ENCODE assay signal across 8 mouse cellular contexts in genomic region chr7:16875326-16875725, GRCm38 (mm10). TPM values are rescaled to one million over a fixed set of nuclear protein-coding genes. Genes with fewer than 3 reads are reported as not detected.
A peak's percentile ranks its signal among the peaks of the same experiment; 100 is the strongest.
DNase-seq lines count a peak whose midpoint lies in the region; ATAC-seq lines count a peak whose summit lies in the region.

No protein-coding gene starts in this region.

- H3K4me2 ChIP-seq in limb, embryonic 12.5 days, result peak overlapping the region; percentile 83
- peak overlapping the region; percentile 88 for H3K4me2 ChIP-seq in stomach, embryonic 15.5 days

- H3K4me3 ChIP-seq in megakaryocyte, embryonic 14.5 days (replicated peaks), result peak overlapping the region; percentile 95
- peak overlapping the region; percentile 88 for H3K4me3 ChIP-seq in limb, embryonic 12.5 days (replicated peaks)
- peak overlapping the region; percentile 78 for H3K4me3 ChIP-seq in stomach, embryonic 15.5 days (replicated peaks)

- peaks cover 45% of the 10 kb centered on the region for H3K4me1 ChIP-seq in megakaryocyte, embryonic 14.5 days
- peaks cover 27% of the 10 kb centered on the region for H3K4me1 ChIP-seq in limb, embryonic 12.5 days (replicated peaks)
- H3K4me1 ChIP-seq in stomach, embryonic 15.5 days, result peaks cover 22% of the 10 kb centered on the region

- WGBS in limb, embryonic 12.5 days, result 0% methylated on average over 32 of the region's 42 CpGs
- 0% methylated on average over 27 of the region's 42 CpGs for WGBS in stomach, embryonic 15.5 days

- peaks cover 26% of the 10 kb centered on the region for H3K36me3 ChIP-seq in megakaryocyte, embryonic 14.5 days (replicated peaks; ENCODE audit: low read length)
- H3K36me3 ChIP-seq in limb, embryonic 12.5 days, result peaks cover 32% of the 10 kb centered on the region
- H3K36me3 ChIP-seq in stomach, embryonic 15.5 days, result 0 out of 2 replicates have a peak, but pooled peaks cover 5% of the 10 kb centered on the region

- peak overlapping the region; percentile 92 for H3K9ac ChIP-seq in limb, embryonic 12.5 days (replicated peaks)
- H3K9ac ChIP-seq in stomach, embryonic 15.5 days, result peak overlapping the region; percentile 74

- no peak for DNase-seq in cerebellum, postnatal 36 days
- DNase-seq in left cerebral cortex, postnatal 25 days (ENCODE audit: low spot score in 2 of 2), result no peak
- DNase-seq in frontal cortex, postnatal 36 days (ENCODE audit: low spot score in 2 of 2), result no peak

- intact Hi-C loops in left cerebral cortex, postnatal 25 days (cut with DNase I), result no loop called here

- peak; percentile 26; the same call in 1 of the 2 replicates for ATAC-seq in cerebellum, adult (ENCODE audit: insufficient number of reproducible peaks, low FRiP score, low TSS enrichment)
- no peak for ATAC-seq in megakaryocyte, adult 5-6 weeks (ENCODE audit: poor library complexity, severe bottlenecking)
- no peak for ATAC-seq in limb, embryonic 12.5 days (ENCODE audit: insufficient number of reproducible peaks, insufficient read depth, low FRiP score, low TSS enrichment, low read depth)
- no peak; the same call in 1 of the 2 replicates for ATAC-seq in stomach, embryonic 15.5 days (ENCODE audit: insufficient read depth, low FRiP score, low read depth)

- H3K27ac ChIP-seq in limb, embryonic 12.5 days, result peak overlapping the region; percentile 96
- H3K27ac ChIP-seq in stomach, embryonic 15.5 days, result peak overlapping the region; percentile 79

- H3K27me3 ChIP-seq in megakaryocyte, embryonic 14.5 days (replicated peaks), result peaks cover 13% of the 10 kb centered on the region
- H3K27me3 ChIP-seq in limb, embryonic 12.5 days, result no peaks in the 10 kb centered on the region
- H3K27me3 ChIP-seq in stomach, embryonic 15.5 days (replicated peaks), result no peaks in the 10 kb centered on the region

- no peaks in the 10 kb centered on the region for H3K9me3 ChIP-seq in megakaryocyte, embryonic 14.5 days
- H3K9me3 ChIP-seq in limb, embryonic 12.5 days, result no peaks in the 10 kb centered on the region
- no peaks in the 10 kb centered on the region for H3K9me3 ChIP-seq in stomach, embryonic 15.5 days

RNA-seq across cellular contexts. Expression of gene Dact3, which starts 0.2 kb away (rescaled TPM):
- polyA plus RNA-seq in megakaryocyte, embryonic 14.5 days (2012; ENCODE audit: insufficient read depth, low replicate concordance), result 3.3 and 10.9 TPM in 2 replicates
- total RNA-seq in megakaryocyte, adult 5-6 weeks (2015), result 0.09 and 0.23 TPM in 2 replicates
- total RNA-seq in megakaryocyte, adult 5-6 weeks (2017), result 0.15 and 0.16 TPM in 2 replicates
- 9.8 and 12.5 TPM in 2 replicates for polyA plus RNA-seq in limb, embryonic 12.5 days (2016; fragmentation: Nextera tagmentation; extraction: Ambion mirVana)
- polyA plus RNA-seq in stomach, embryonic 15.5 days (2015; fragmentation: Nextera tagmentation; extraction: Ambion mirVana), result 3.9 and 4.6 TPM in 2 replicates
- 100 to 1,000 TPM; 176 to 184 TPM for total RNA-seq in left cerebral cortex, postnatal 25 days (2021)

RNA-seq across cellular contexts. Expression of gene Gng8, which starts 16.3 kb away (rescaled TPM):
- polyA plus RNA-seq in megakaryocyte, embryonic 14.5 days (2012; ENCODE audit: insufficient read depth, low replicate concordance), result not detected in 2 replicates
- total RNA-seq in megakaryocyte, adult 5-6 weeks (2015), result not detected in 2 replicates
- total RNA-seq in megakaryocyte, adult 5-6 weeks (2017), result 0.48 TPM in 1 of 2 replicates, not detected in the other
- 13.2 and 16.2 TPM in 2 replicates for polyA plus RNA-seq in limb, embryonic 12.5 days (2016; fragmentation: Nextera tagmentation; extraction: Ambion mirVana)
- 8.9 and 9.8 TPM in 2 replicates for polyA plus RNA-seq in stomach, embryonic 15.5 days (2015; fragmentation: Nextera tagmentation; extraction: Ambion mirVana)
- total RNA-seq in left cerebral cortex, postnatal 25 days (2021), result 1 to 10 TPM; 2.5 to 4.0 TPM

RNA-seq across cellular contexts. Expression of gene Ptgir, which starts 31.0 kb away (rescaled TPM):
- 56.9 and 66.7 TPM in 2 replicates for polyA plus RNA-seq in megakaryocyte, embryonic 14.5 days (2012; ENCODE audit: insufficient read depth, low replicate concordance)
- total RNA-seq in megakaryocyte, adult 5-6 weeks (2015), result 16.0 and 18.1 TPM in 2 replicates
- 14.5 and 16.6 TPM in 2 replicates for total RNA-seq in megakaryocyte, adult 5-6 weeks (2017)
- 0.96 and 1.1 TPM in 2 replicates for polyA plus RNA-seq in limb, embryonic 12.5 days (2016; fragmentation: Nextera tagmentation; extraction: Ambion mirVana)
- polyA plus RNA-seq in stomach, embryonic 15.5 days (2015; fragmentation: Nextera tagmentation; extraction: Ambion mirVana), result 2.4 and 2.5 TPM in 2 replicates
- total RNA-seq in left cerebral cortex, postnatal 25 days (2021), result under 1 TPM; 0.14 to 0.16 TPM

RNA-seq across cellular contexts. Expression of gene Prkd2, which starts 32.6 kb away (rescaled TPM):
- 54.4 and 70.1 TPM in 2 replicates for polyA plus RNA-seq in megakaryocyte, embryonic 14.5 days (2012; ENCODE audit: insufficient read depth, low replicate concordance)
- total RNA-seq in megakaryocyte, adult 5-6 weeks (2015), result 8.8 and 14.0 TPM in 2 replicates
- 9.4 and 10.1 TPM in 2 replicates for total RNA-seq in megakaryocyte, adult 5-6 weeks (2017)
- 16.0 and 16.2 TPM in 2 replicates for polyA plus RNA-seq in limb, embryonic 12.5 days (2016; fragmentation: Nextera tagmentation; extraction: Ambion mirVana)
- 11.6 and 12.2 TPM in 2 replicates for polyA plus RNA-seq in stomach, embryonic 15.5 days (2015; fragmentation: Nextera tagmentation; extraction: Ambion mirVana)
- 1 to 10 TPM; 3.8 to 7.3 TPM for total RNA-seq in left cerebral cortex, postnatal 25 days (2021)

RNA-seq across cellular contexts. Expression of gene Calm3, which starts 48.6 kb away (rescaled TPM):
- 823 and 866 TPM in 2 replicates for polyA plus RNA-seq in megakaryocyte, embryonic 14.5 days (2012; ENCODE audit: insufficient read depth, low replicate concordance)
- total RNA-seq in megakaryocyte, adult 5-6 weeks (2015), result 113 and 140 TPM in 2 replicates
- 322 and 392 TPM in 2 replicates for total RNA-seq in megakaryocyte, adult 5-6 weeks (2017)
- polyA plus RNA-seq in limb, embryonic 12.5 days (2016; fragmentation: Nextera tagmentation; extraction: Ambion mirVana), result 108 and 123 TPM in 2 replicates
- 101 and 113 TPM in 2 replicates for polyA plus RNA-seq in stomach, embryonic 15.5 days (2015; fragmentation: Nextera tagmentation; extraction: Ambion mirVana)
- 1,000 to 10,000 TPM; 1,837 to 1,919 TPM for total RNA-seq in left cerebral cortex, postnatal 25 days (2021)

Comparison
In these comparisons a context has a peak if more than half of its experiments do, and no peak if none do; other contexts are left out.
1. RNA of gene Ptgir, which starts 31.0 kb away (polyA plus RNA-seq): 56.9 to 66.7 TPM in megakaryocyte, embryonic 14.5 days; 2.4 to 2.5 TPM in stomach, embryonic 15.5 days and 0.96 to 1.1 TPM in limb, embryonic 12.5 days; every median in the first group is over 10 times any median in the second.
2. Peak in every context shown above with its lines, with median percentiles within 50 percentile points of each other: H3K4me3 ChIP-seq.